Mouse (Mus musculus): ENCODE measurements around the gene Dcpp2.
A peak's percentile ranks its signal among the peaks of the same experiment; 100 is the strongest.
"Not testable (repeated sequence)": the region's sequence is repeated elsewhere in the genome, so short reads cannot be mapped to it uniquely, and the experiment has no call there.

The Dcpp2 gene

DNA sequence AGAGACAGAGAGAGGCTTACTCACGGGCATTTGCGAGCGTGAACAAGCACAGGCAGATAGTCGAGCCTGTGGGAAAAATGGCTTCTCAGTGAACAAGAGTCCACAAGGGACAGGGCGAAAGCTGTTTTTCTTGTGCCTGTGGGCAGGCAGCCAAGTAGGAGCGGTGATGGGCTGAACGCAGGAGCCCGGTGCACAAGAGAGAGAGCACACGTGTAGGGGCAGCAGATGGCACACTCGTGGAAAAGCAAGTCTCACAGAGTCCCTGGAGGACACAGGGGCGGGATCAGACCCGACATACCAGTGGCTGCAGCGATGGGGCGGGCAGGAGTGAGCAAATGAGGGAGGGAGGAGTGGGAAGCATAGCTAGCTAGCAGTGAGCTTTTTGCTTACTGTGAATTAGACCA lies 44.4 kb downstream of the Dcpp2 start:
- peak; percentile 55 for DNase-seq (ENCODE audit: low spot score)

DNA sequence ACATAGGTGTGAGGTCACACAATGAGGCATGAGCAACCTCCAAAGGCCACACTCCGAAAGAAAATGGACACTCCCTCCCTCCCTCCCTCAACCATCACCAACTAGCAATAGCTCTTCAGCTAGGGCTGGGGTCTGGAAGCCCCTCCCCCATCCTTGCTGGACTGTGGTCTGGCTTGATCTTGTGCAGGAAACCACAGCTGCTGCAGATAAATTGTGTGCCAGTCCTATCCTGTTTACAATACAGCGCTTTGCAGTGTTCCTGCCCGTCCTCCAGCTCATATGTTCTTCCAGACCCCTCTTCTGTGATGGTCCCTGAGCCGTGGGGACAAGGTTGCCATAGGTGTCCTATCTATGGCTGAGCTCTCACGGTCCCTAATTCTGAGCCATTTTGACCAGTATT lies 50.5 kb downstream of the Dcpp2 start:
- DNase-seq (ENCODE audit: low spot score) = no peak

DNA sequence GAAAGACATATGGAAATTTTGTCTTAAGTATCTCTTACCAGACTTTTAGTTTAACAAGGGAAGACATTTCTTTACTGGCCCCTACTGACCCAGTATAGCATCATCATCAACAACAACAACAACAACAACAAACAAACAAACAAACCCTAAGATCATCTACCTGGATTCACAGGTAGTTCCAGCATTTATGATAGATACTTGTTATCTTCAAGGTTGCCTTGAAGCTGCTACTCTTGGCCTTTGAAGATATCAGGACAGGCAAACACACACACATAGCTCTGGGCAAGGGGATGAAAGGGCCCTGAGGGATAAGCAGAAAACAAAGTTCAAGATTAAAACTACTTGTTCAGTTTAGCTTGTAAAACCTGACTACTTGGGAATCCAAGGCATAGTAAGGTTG lies 60.7 kb downstream of the Dcpp2 start, which contains the start of gene Sbp:
TSS of gene Sbp (plus strand) at position 301 of the 400 bp plus-strand sequence.
- no peak for DNase-seq (ENCODE audit: low spot score)

DNA sequence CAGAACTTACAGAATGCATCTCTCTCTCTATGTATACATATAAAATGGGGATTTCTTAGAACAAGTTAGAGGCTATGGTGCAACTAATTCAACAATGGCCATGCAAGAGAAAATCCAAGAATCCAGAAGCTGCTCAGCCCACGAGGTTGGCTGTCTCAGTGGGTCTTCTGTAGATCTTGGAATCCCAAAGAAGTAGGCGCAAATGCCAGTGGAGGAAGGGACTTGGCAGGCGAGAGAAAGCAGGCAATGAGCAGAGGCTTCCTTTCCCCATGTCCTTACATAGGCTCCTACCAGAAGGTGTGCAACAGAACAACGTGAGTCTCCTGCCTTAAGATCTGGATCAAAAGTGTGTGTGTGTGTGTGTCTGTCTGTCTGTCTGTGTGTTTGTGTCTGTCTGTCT lies 66.8 kb downstream of the Dcpp2 start:
- DNase-seq (ENCODE audit: low spot score) = not testable (repeated sequence)

DNA sequence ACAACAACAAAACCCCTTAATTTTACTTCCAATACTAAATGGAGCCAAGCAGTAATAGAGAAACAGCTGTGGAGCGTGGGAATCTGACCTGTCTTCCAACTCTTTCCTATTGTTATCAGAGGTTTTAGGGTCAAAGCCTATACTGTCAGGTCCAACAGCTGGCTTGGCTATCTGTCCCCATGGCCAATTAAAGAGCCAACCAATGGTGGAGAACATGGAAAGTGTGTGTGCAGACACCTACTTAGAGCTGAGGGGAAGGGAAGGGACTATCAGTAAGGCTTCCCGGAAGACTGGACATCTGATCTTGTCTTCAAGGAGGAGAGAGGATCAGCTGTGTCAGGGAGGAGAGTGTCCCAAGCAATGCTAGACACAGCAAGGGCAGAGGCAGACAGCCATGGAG lies 68.4 kb downstream of the Dcpp2 start:
- no peak for DNase-seq (ENCODE audit: low spot score)

Measured in ovary, postnatal 14 days (tissue).